Mouse (Mus musculus): ENCODE data around the gene Bhmt.
"Not testable (repeated sequence)": the region's sequence is repeated elsewhere in the genome, so short reads cannot be mapped to it uniquely, and the experiment has no call there.

Gene Bhmt

GRCm38 (mm10) chr13:93612660-93613607 is 24.8 kb downstream of the Bhmt start:
- 0 out of 2 replicates have a peak, but pooled peaks have one; percentile 70 for ATAC-seq (ENCODE audit: insufficient number of reproducible peaks, low FRiP score, low TSS enrichment)

- ATAC-seq (ENCODE audit: insufficient number of reproducible peaks, low FRiP score, low TSS enrichment): no peak
These were observed 29.3 kb downstream of the Bhmt start for GRCm38 (mm10) chr13:93608476-93608875.

- no peak for ATAC-seq (ENCODE audit: insufficient number of reproducible peaks, low FRiP score, low TSS enrichment)
These were observed 30.1 kb downstream of the Bhmt start for GRCm38 (mm10) chr13:93607701-93608100.

GRCm38 (mm10) chr13:93606868-93607578 is 30.7 kb downstream of the Bhmt start:
- ATAC-seq (ENCODE audit: insufficient number of reproducible peaks, low FRiP score, low TSS enrichment): no peak

DNA sequence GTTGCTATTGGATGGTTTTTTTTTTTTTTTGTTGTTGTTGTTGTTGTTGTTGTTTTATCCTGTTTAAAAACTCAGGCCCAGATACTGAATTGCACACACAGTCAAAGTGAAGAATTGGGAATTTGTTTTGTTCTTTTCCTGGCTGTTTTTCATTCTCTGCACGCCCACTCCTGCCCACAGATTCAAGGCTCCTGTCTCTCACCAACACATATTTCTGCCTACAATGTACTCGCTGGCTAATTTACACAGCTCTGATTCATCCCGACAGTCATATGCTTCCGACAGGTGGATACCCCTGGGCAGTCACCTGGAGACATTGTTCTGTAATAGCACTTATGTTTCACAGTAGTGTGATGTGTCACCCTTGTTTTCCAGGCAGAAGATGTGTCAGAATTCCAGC is 33.1 kb downstream of the Bhmt start:
- ATAC-seq (ENCODE audit: insufficient number of reproducible peaks, low FRiP score, low TSS enrichment): no peak

GRCm38 (mm10) chr13:93601527-93601926 is 36.2 kb downstream of the Bhmt start:
- no peak for ATAC-seq (ENCODE audit: insufficient number of reproducible peaks, low FRiP score, low TSS enrichment)

- ATAC-seq (ENCODE audit: insufficient number of reproducible peaks, low FRiP score, low TSS enrichment): no peak
These were observed 44.6 kb downstream of the Bhmt start for GRCm38 (mm10) chr13:93593040-93593699.

GRCm38 (mm10) chr13:93582526-93582925 is 55.2 kb downstream of the Bhmt start:
- not testable (repeated sequence) for ATAC-seq (ENCODE audit: insufficient number of reproducible peaks, low FRiP score, low TSS enrichment)

- ATAC-seq (ENCODE audit: insufficient number of reproducible peaks, low FRiP score, low TSS enrichment): no peak
These were observed 57.3 kb downstream of the Bhmt start for GRCm38 (mm10) chr13:93580431-93580830.

DNA sequence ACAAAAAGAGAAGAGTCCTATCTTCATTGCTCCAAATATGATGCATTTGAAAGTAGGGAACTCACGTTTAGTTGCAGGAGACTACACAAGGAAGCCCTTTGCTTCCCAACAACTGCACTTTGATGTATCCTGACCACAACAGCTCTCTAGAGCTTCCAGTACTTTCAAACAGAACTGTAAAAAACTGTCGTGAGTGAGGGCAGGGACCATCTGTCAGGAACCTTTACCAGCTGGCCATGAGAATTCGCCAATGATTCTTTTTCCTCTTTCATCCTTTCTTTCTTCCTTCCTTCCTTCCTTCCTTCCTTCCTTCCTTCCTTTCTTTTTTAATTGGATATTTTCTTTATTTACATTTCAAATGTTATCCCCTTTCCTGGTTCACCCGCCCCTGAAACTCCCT is 68.1 kb downstream of the Bhmt start:
- no peak for ATAC-seq (ENCODE audit: insufficient number of reproducible peaks, low FRiP score, low TSS enrichment)

All from cerebellum, adult (tissue).